Mouse (Mus musculus) neural tube, embryonic 13.5 days (tissue): ENCODE data around the gene Armcx6. TPM values are rescaled to one million over a fixed set of nuclear protein-coding genes. Genes with fewer than 3 reads are reported as not detected.
"Not testable (repeated sequence)": the region's sequence is repeated elsewhere in the genome, so short reads cannot be mapped to it uniquely, and the experiment has no call there.

Experiments
- ATAC-seq: fragments of 200-750 bp; cut with Nextera tagmentation; 2 replicates; pipeline ENCODE4 v1.8.0; 2017; ENCODE audit warnings: low read depth, mild to moderate bottlenecking, moderate TSS enrichment, moderate library complexity
- H3K27ac ChIP-seq: fragments of 300-500 bp; sonication (generic); replicated peaks from 2 replicates; pipeline ENCODE4 v1.5.1; 2015; ENCODE audit warnings: moderate library complexity, mild to moderate bottlenecking, inconsistent platforms
- H3K27me3 ChIP-seq: fragments of 300-500 bp; sonication (generic); 2 replicates; pipeline ENCODE4 v1.6.1; 2015; ENCODE audit warnings: mild to moderate bottlenecking, inconsistent platforms
- H3K36me3 ChIP-seq: fragments of 300-500 bp; sonication (generic); 2 replicates; pipeline ENCODE4 v1.6.1; 2015; ENCODE audit warnings: mild to moderate bottlenecking, inconsistent platforms
- H3K4me1 ChIP-seq: fragments of 300-500 bp; sonication (generic); replicated peaks from 2 replicates; pipeline ENCODE4 v1.6.1; 2015; ENCODE audit warnings: inconsistent platforms
- H3K4me2 ChIP-seq: fragments of 300-500 bp; sonication (generic); 2 replicates; pipeline ENCODE4 v1.6.1; 2015; ENCODE audit warnings: inconsistent platforms, mild to moderate bottlenecking, moderate library complexity
- H3K4me3 ChIP-seq: fragments of 300-500 bp; sonication (generic); 2 replicates; pipeline ENCODE4 v1.5.1; 2015; ENCODE audit warnings: mild to moderate bottlenecking, inconsistent platforms
- H3K9ac ChIP-seq: fragments of 300-500 bp; sonication (generic); 2 replicates; pipeline ENCODE4 v1.6.1; 2015; ENCODE audit warnings: moderate library complexity, mild to moderate bottlenecking, inconsistent platforms
- H3K9me3 ChIP-seq: fragments of 300-500 bp; sonication (generic); 2 replicates; pipeline ENCODE4 v1.6.1; 2016; ENCODE audit warnings: inconsistent platforms
- WGBS: fragments of 180-500 bp; shearing (Covaris S2); methylation state at CpG from one replicate; pipeline ENCODE4 v1.1.7; 2015; 5-methylcytosine and 5-hydroxymethylcytosine counted together
- microRNA-seq: library from miRNA; unstranded; fragments of <30 nt; microRNA quantifications from one replicate; pipeline ENCODE4, GENCODE M21; 2016
- polyA plus RNA-seq: library from polyadenylated mRNA; unstranded; fragments of >200 nt; fragmentation: Nextera tagmentation; extraction: Ambion mirVana; gene quantifications from 2 replicates; pipeline ENCODE4 v1.2.1, GENCODE M21; 2015

The Armcx6 gene
- polyA plus RNA-seq, 1 experiment from 2014 or later, result 32.5 TPM

GRCm38 (mm10) chrX:134729778-134730177 lies 21.4 kb downstream of the Armcx6 start:
- Histone ChIP-seq H3K9ac (no peak overlapping the region), H3K4me1 (no peaks in the 10 kb centered on the region), H3K36me3 (no peaks in the 10 kb centered on the region), H3K9me3 (no peaks in the 10 kb centered on the region), H3K4me3 (no peak overlapping the region), H3K4me2 (no peak overlapping the region), H3K27me3 (peaks cover 28% of the 10 kb centered on the region), H3K27ac (no peak overlapping the region)
- ATAC-seq, result no peak
- WGBS, result 57% methylated on average over 4 of the region's 4 CpGs

- H3K9me3 ChIP-seq, H3K27me3 ChIP-seq, H3K4me1 ChIP-seq, H3K4me2 ChIP-seq, H3K4me3 ChIP-seq, ATAC-seq, H3K27ac ChIP-seq, H3K9ac ChIP-seq: not testable (repeated sequence)
- 61% methylated on average over 1 of the region's 2 CpGs for WGBS
- peaks cover 15% of the 10 kb centered on the region for H3K36me3 ChIP-seq
Measured at GRCm38 (mm10) chrX:134723762-134724161, 27.5 kb downstream of the Armcx6 start.

- WGBS, result 20% methylated on average over 14 of the region's 14 CpGs
- peaks cover 6% of the 10 kb centered on the region; the same call in 1 of the 2 replicates for H3K4me1 ChIP-seq
- peaks cover 15% of the 10 kb centered on the region for H3K36me3 ChIP-seq
- H3K4me2 ChIP-seq, result peak overlapping the region; percentile 60
- peak overlapping the region; percentile 51 for H3K4me3 ChIP-seq
- H3K27me3 ChIP-seq, result no peaks in the 10 kb centered on the region
- peak; percentile 90 for ATAC-seq
- no peaks in the 10 kb centered on the region for H3K9me3 ChIP-seq
- peak overlapping the region; percentile 82 for H3K9ac ChIP-seq
- H3K27ac ChIP-seq, result peak overlapping the region; percentile 96
Measured at GRCm38 (mm10) chrX:134718524-134718923, 32.7 kb downstream of the Armcx6 start.

- H3K4me2 ChIP-seq, result peak within 1 kb of the TSS; percentile 60
- peak within 1 kb of the TSS; percentile 96 for H3K27ac ChIP-seq
- peaks cover 6% of the 10 kb centered on the region; the same call in 1 of the 2 replicates for H3K4me1 ChIP-seq
- no peaks in the 10 kb centered on the region for H3K9me3 ChIP-seq
- peak; percentile 96 for ATAC-seq
- H3K36me3 ChIP-seq, result peaks cover 15% of the 10 kb centered on the region
- H3K27me3 ChIP-seq, result no peaks in the 10 kb centered on the region
- 10% methylated on average over 16 of the region's 16 CpGs for WGBS
- peak within 1 kb of the TSS; percentile 51 for H3K4me3 ChIP-seq
- peak within 1 kb of the TSS; percentile 82 for H3K9ac ChIP-seq
Measured at GRCm38 (mm10) chrX:134717752-134718308, 33.4 kb downstream of the Armcx6 start, which contains the start of gene Armcx1. TSS of gene Armcx1 (plus strand) at chrX:134717963.

- Histone ChIP-seq H3K9me3 (no peaks in the 10 kb centered on the region), H3K4me3 (no peak overlapping the region), H3K27ac (0 out of 2 replicates have a peak overlapping the region, but pooled peaks have one; percentile 28), H3K4me1 (peaks cover 6% of the 10 kb centered on the region; the same call in 1 of the 2 replicates), H3K36me3 (peaks cover 15% of the 10 kb centered on the region), H3K27me3 (no peaks in the 10 kb centered on the region), H3K4me2 (no peak overlapping the region), H3K9ac (no peak overlapping the region)
- ATAC-seq, result no peak
- 35% methylated on average over 2 of the region's 3 CpGs for WGBS
Measured at GRCm38 (mm10) chrX:134716863-134717262, 34.4 kb downstream of the Armcx6 start.

Small RNA genes within 50 kb of the gene (microRNA-seq; reads per million reads assigned to microRNA genes)
- gene Mir7093, result not detected

Other genes with a start within 250 kb of the Armcx6 start
- 48.6 and 51.6 TPM in 2 replicates for gene Timm8a1, start 209.6 kb downstream of the Armcx6 start, polyA plus RNA-seq
- 0.94 and 1.0 TPM in 2 replicates for gene Btk, start 167.8 kb downstream of the Armcx6 start, polyA plus RNA-seq
- 191 and 228 TPM in 2 replicates for gene Rpl36a, start 165.8 kb downstream of the Armcx6 start, polyA plus RNA-seq
- gene Gla, start 150.3 kb downstream of the Armcx6 start, polyA plus RNA-seq, result 3.4 and 4.2 TPM in 2 replicates
- 154 and 171 TPM in 2 replicates for gene Hnrnph2, start 150.2 kb downstream of the Armcx6 start, polyA plus RNA-seq
- gene Armcx4, start 64.9 kb downstream of the Armcx6 start, polyA plus RNA-seq, result 5.6 and 5.7 TPM in 2 replicates
- gene Armcx1, start 33.5 kb downstream of the Armcx6 start, polyA plus RNA-seq, result 88.0 and 88.5 TPM in 2 replicates
- 73.3 and 80.0 TPM in 2 replicates for gene Armcx3, start 5.2 kb upstream of the Armcx6 start, polyA plus RNA-seq
- gene Armcx2, start 57.8 kb upstream of the Armcx6 start, polyA plus RNA-seq, result 86.3 and 87.0 TPM in 2 replicates
- 0.42 and 0.48 TPM in 2 replicates for gene Nxf2, start 213.3 kb upstream of the Armcx6 start, polyA plus RNA-seq